Mouse (Mus musculus) lung, postnatal 0 days (tissue): ENCODE measurements around the gene Sucnr1. TPM values are rescaled to one million over a fixed set of nuclear protein-coding genes. Genes with fewer than 3 reads are reported as not detected.

Source experiments
- ATAC-seq: fragments of 200-750 bp; cut with Nextera tagmentation; 2 replicates; pipeline ENCODE4 v1.8.0; 2017; ENCODE audit warnings: moderate library complexity
- DNase-seq: peaks from one replicate; pipeline ENCODE4 v3.0.0-alpha.2; 2016; ENCODE audit warnings: low spot score
- H3K27ac ChIP-seq: fragments of 300-500 bp; sonication (generic); 2 replicates; pipeline ENCODE4 v1.5.1; 2014; ENCODE audit warnings: antibody characterized with exemption, mild to moderate bottlenecking, low read length, mixed read lengths
- H3K27me3 ChIP-seq: fragments of 300-500 bp; sonication (generic); replicated peaks from 2 replicates; pipeline ENCODE4 v1.6.1; 2014; ENCODE audit warnings: low read length, mixed read lengths; ENCODE audit not compliant: insufficient read depth
- H3K36me3 ChIP-seq: fragments of 300-500 bp; sonication (generic); 2 replicates; pipeline ENCODE4 v1.6.1; 2014; ENCODE audit warnings: low read length, mixed read lengths; ENCODE audit not compliant: insufficient read depth
- H3K4me1 ChIP-seq: fragments of 300-500 bp; sonication (generic); 2 replicates; pipeline ENCODE4 v1.6.1; 2014; ENCODE audit warnings: antibody characterized with exemption, low read depth, low read length, mixed read lengths; ENCODE audit not compliant: insufficient read depth
- H3K4me2 ChIP-seq: fragments of 300-500 bp; sonication (generic); replicated peaks from 2 replicates; pipeline ENCODE4 v1.6.1; 2014; ENCODE audit warnings: low read depth, mild to moderate bottlenecking, low read length, moderate library complexity, mixed read lengths
- H3K4me3 ChIP-seq: fragments of 300-500 bp; sonication (generic); 2 replicates; pipeline ENCODE4 v1.5.1; 2014; ENCODE audit warnings: low read depth, low read length
- H3K9ac ChIP-seq: fragments of 300-500 bp; sonication (generic); replicated peaks from 2 replicates; pipeline ENCODE4 v1.6.1; 2014; ENCODE audit warnings: low read depth, mild to moderate bottlenecking
- H3K9me3 ChIP-seq: fragments of 300-500 bp; sonication (generic); 2 replicates; pipeline ENCODE4 v1.6.1; 2016; ENCODE audit warnings: low read length, mixed read lengths
- CTCF ChIP-seq: IDR thresholded peaks from 2 replicates; pipeline ENCODE4 v1.5.1; 2016; ENCODE audit warnings: antibody characterized with exemption, mild to moderate bottlenecking
- EP300 ChIP-seq: IDR thresholded peaks from 2 replicates; pipeline ENCODE4 v1.6.1; 2016; ENCODE audit warnings: antibody characterized with exemption, mild to moderate bottlenecking, control low read depth
- WGBS: fragments of 180-500 bp; shearing (Covaris S2); extraction: QIAGEN DNeasy Blood & Tissue Kit; methylation state at CpG from one replicate; pipeline ENCODE4 v1.1.7; 2014; 5-methylcytosine and 5-hydroxymethylcytosine counted together
- polyA plus RNA-seq: library from polyadenylated mRNA; unstranded; fragments of >200 nt; fragmentation: Nextera tagmentation; extraction: Ambion mirVana; gene quantifications from 2 replicates; pipeline ENCODE4 v1.2.1, GENCODE M21; 2015

Gene Sucnr1
- polyA plus RNA-seq, 1 experiment from 2014 or later, result not detected

GRCm38 (mm10) chr3:60107736-60108135 lies 26.1 kb downstream of the Sucnr1 start:
- H3K27ac ChIP-seq, result no peak overlapping the region
- TF ChIP-seq CTCF (no peak), EP300 (no peak)
- DNase-seq (no peak), ATAC-seq (no peak)
- H3K27me3 ChIP-seq, result no peaks in the 10 kb centered on the region
- H3K36me3 ChIP-seq, result no peaks in the 10 kb centered on the region
- 85% methylated on average over 3 of the region's 3 CpGs for WGBS
- no peaks in the 10 kb centered on the region for H3K9me3 ChIP-seq
- H3K9ac ChIP-seq, result no peak overlapping the region
- no peaks in the 10 kb centered on the region for H3K4me1 ChIP-seq
- H3K4me3 ChIP-seq, result no peak overlapping the region
- H3K4me2 ChIP-seq, result no peak overlapping the region

- H3K4me3 ChIP-seq, result no peak overlapping the region
- H3K36me3 ChIP-seq, result no peaks in the 10 kb centered on the region
- no peaks in the 10 kb centered on the region for H3K9me3 ChIP-seq
- ATAC-seq (no peak), DNase-seq (no peak)
- H3K4me1 ChIP-seq, result no peaks in the 10 kb centered on the region
- TF ChIP-seq CTCF (no peak), EP300 (no peak)
- H3K4me2 ChIP-seq, result no peak overlapping the region
- no peak overlapping the region for H3K27ac ChIP-seq
- no peaks in the 10 kb centered on the region for H3K27me3 ChIP-seq
- H3K9ac ChIP-seq, result no peak overlapping the region
These were observed 27.1 kb downstream of the Sucnr1 start for GRCm38 (mm10) chr3:60108815-60109214.

- Histone ChIP-seq H3K4me1 (no peaks in the 10 kb centered on the region), H3K4me3 (no peak overlapping the region), H3K4me2 (no peak overlapping the region), H3K9ac (no peak overlapping the region), H3K27ac (no peak overlapping the region), H3K36me3 (no peaks in the 10 kb centered on the region), H3K27me3 (no peaks in the 10 kb centered on the region), H3K9me3 (no peaks in the 10 kb centered on the region)
- no peak for TF ChIP-seq CTCF
- DNase-seq, result no peak
- no peak for ATAC-seq
- 82% methylated on average over 4 of the region's 4 CpGs for WGBS
These were observed 29.6 kb downstream of the Sucnr1 start for GRCm38 (mm10) chr3:60111135-60111710.

GRCm38 (mm10) chr3:60111889-60112646 lies 30.4 kb downstream of the Sucnr1 start:
- H3K36me3 ChIP-seq, result no peaks in the 10 kb centered on the region
- no peaks in the 10 kb centered on the region for H3K27me3 ChIP-seq
- TF ChIP-seq CTCF (peak; percentile 79), EP300 (no peak)
- no peaks in the 10 kb centered on the region for H3K9me3 ChIP-seq
- DNase-seq, result peak; percentile 78
- no peak overlapping the region for H3K4me2 ChIP-seq
- no peak overlapping the region for H3K9ac ChIP-seq
- ATAC-seq, result no peak
- H3K4me1 ChIP-seq, result no peaks in the 10 kb centered on the region
- WGBS, result 64% methylated on average over 6 of the region's 6 CpGs
- no peak overlapping the region for H3K27ac ChIP-seq
- no peak overlapping the region for H3K4me3 ChIP-seq

- no peak for ATAC-seq
- Histone ChIP-seq H3K36me3 (no peaks in the 10 kb centered on the region), H3K4me3 (no peak overlapping the region), H3K27me3 (no peaks in the 10 kb centered on the region), H3K27ac (no peak overlapping the region), H3K4me1 (no peaks in the 10 kb centered on the region), H3K4me2 (no peak overlapping the region), H3K9me3 (no peaks in the 10 kb centered on the region), H3K9ac (no peak overlapping the region)
- 39% methylated on average over 2 of the region's 2 CpGs for WGBS
- TF ChIP-seq CTCF (no peak), EP300 (no peak)
- no peak for DNase-seq
These were observed 32.9 kb downstream of the Sucnr1 start for GRCm38 (mm10) chr3:60114571-60114970.

GRCm38 (mm10) chr3:60121449-60121848 lies 39.8 kb downstream of the Sucnr1 start:
- no peaks in the 10 kb centered on the region for H3K9me3 ChIP-seq
- H3K27ac ChIP-seq, result no peak overlapping the region
- DNase-seq (peak; percentile 46), ATAC-seq (peak; percentile 43; the same call in 1 of the 2 replicates)
- no peak for TF ChIP-seq EP300
- no peak for TF ChIP-seq CTCF
- no peak overlapping the region for H3K9ac ChIP-seq
- H3K4me1 ChIP-seq, result no peaks in the 10 kb centered on the region
- no peaks in the 10 kb centered on the region for H3K36me3 ChIP-seq
- H3K4me3 ChIP-seq, result no peak overlapping the region
- H3K4me2 ChIP-seq, result no peak overlapping the region
- no peaks in the 10 kb centered on the region for H3K27me3 ChIP-seq
- WGBS, result 43% methylated on average over 3 of the region's 3 CpGs
